Mouse (Mus musculus) cortical plate, adult 2 months (tissue): ENCODE results near the gene Oprd1.

Source experiments
- CTCF ChIP-seq: fragments of 200-500 bp; IDR thresholded peaks from 2 replicates; pipeline ENCODE4 v1.5.1; 2011; ENCODE audit warnings: mild to moderate bottlenecking, control low read depth, low read length; ENCODE audit not compliant: insufficient read depth; ENCODE audit errors: extremely low read depth
- POLR2A ChIP-seq: fragments of 200-500 bp; IDR thresholded peaks from 2 replicates; pipeline ENCODE4 v1.6.1; 2011; ENCODE audit warnings: mild to moderate bottlenecking, low read length, control low read depth; ENCODE audit not compliant: insufficient read depth; ENCODE audit errors: extremely low read depth

DNA sequence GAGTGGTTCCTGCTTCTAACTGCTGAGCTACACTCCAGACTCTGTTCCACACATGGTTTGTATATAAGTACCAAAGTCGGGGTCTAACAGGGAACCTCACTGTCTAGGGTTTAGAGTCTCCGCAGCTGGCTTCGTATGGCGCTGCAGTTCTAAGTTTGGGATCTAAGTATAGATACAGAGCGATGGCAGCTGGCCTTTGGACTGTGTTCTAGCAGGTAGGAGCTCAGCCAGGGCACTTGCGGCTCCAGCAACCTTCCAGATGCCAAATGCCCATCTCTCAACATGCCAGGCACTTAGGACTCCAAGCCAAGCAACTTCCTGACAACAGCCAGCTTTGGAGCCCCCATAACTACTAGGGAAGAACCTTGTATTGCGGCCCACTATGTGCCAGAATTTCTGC is 36.1 kb downstream of the Oprd1 start:
- TF ChIP-seq CTCF (no peak), POLR2A (no peak)
